Mouse (Mus musculus) layer of hippocampus, postnatal 25 days (tissue): ENCODE data around the gene Slc39a11. TPM values are rescaled to one million over a fixed set of nuclear protein-coding genes. Genes with fewer than 3 reads are reported as not detected.

Experiments
- DNase-seq, 2 experiments: peaks; one replicate each; pipeline ENCODE4 v3.0.0; 2022; ENCODE audit warnings: mixed read lengths in 2 of 2, low spot score in 1 of 2; ENCODE audit errors: extremely low spot score in 1 of 2
- total RNA-seq, 2 experiments: library from RNA; stranded (reverse); gene quantifications; 2 replicates each; pipeline ENCODE4 v1.2.3; 2021

The Slc39a11 gene
- total RNA-seq, 2 experiments from 2014 or later: 23.0 to 23.3 TPM

- no peak for DNase-seq
Observed at GRCm38 (mm10) chr11:113220649-113221048, 429.2 kb downstream of the Slc39a11 start.

GRCm38 (mm10) chr11:113214741-113215140 lies 435.1 kb downstream of the Slc39a11 start:
- DNase-seq: no peak

DNA sequence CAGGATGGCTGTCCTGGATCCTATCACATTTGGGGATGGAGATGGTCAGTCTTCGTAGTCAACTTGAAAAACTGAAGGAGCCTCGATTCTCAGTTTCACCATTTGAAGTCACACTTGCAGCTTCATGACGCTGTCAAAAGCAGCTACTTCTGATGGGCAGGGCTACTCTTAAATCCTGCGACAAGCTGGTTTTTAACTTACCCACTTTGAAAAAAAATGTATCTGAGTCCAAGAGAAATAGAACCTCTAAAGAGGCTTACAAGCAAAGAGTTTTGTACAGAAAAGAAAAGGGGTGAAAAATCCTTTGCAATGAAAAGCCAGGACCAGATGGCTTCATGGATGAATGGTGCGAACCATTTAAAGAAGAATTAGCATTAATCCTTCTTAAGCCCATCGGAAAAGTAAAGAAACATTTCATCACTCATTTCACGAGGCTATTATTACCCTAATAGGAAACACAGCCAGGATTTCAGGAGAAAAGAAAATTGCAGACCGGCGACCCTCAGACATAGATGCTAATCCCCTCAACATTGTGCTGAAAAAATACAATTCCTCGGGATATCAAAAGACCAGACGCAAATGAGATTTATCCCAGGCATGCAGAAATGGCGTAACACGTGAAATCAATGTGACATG lies 437.4 kb downstream of the Slc39a11 start:
- DNase-seq: no peak

- no peak for DNase-seq
Observed at GRCm38 (mm10) chr11:113209220-113209878, 440.5 kb downstream of the Slc39a11 start.

DNA sequence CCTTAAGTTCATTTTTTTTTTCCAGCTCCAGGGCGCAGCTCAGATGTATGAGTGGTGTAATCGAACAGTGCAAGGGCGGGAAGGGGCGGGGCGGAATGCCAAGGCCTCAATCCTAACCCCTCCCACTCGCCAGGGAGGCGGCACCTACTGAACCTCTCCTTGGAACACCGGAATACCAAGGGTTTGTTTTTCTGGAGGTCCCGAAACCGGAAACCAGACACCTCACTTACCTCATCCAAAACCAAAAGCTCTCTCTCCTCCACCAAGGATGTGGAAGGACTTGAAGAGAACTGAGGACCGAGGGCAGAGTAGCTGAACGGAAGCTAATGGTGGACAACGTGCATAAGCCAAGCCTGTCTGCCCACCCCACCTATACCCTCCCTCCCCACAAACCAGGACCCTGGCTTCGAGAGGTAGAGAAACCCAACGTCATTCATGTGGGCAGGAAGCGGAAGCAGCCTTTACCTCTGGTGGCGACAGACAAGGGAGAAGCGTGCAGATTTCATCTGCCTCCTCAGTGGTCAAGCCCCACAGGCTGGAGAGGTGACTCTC lies 441.3 kb downstream of the Slc39a11 start:
- DNase-seq: no peak

DNA sequence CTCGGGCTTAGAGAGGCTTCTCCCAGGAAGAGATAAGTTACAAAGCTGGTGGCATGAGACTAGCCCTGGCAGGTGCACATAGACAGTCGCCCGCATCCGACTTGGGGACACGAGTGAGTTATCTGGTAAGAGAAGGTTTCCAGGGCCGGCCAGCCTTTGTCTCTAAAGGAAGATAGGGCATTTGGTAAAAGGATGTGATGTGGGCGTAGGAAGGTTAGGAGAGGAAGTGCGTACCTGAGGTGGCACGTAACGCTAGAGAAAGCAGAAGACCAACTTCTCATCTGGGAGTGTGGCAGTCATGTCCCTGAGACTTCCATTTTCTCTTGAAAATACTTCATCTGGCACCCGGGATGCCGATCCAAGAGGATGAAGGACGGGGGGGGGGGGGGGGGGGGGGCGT lies 441.9 kb downstream of the Slc39a11 start:
- no peak for DNase-seq

GRCm38 (mm10) chr11:113206099-113206498 lies 443.8 kb downstream of the Slc39a11 start:
- DNase-seq: peak in 1 of 2 experiments; percentile 47

DNA sequence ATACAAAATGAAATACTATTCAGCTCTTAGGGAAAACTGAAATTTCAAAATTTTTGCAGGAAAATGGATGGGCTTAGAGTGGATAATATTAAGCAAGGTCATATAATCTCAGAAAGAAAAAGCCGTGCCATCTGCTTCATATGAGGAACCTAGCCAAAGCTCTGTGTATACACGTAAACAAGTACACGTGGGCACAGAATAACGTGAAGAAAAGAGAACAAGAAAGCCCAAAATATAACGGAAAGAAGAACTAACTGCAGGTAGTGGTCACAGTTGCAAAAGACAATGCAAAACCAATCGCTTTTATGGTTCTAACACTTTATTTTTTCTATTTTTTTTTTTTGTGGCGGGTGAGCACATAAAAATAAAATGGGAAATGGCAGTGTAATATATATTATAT lies 446.9 kb downstream of the Slc39a11 start:
- DNase-seq: no peak

DNA sequence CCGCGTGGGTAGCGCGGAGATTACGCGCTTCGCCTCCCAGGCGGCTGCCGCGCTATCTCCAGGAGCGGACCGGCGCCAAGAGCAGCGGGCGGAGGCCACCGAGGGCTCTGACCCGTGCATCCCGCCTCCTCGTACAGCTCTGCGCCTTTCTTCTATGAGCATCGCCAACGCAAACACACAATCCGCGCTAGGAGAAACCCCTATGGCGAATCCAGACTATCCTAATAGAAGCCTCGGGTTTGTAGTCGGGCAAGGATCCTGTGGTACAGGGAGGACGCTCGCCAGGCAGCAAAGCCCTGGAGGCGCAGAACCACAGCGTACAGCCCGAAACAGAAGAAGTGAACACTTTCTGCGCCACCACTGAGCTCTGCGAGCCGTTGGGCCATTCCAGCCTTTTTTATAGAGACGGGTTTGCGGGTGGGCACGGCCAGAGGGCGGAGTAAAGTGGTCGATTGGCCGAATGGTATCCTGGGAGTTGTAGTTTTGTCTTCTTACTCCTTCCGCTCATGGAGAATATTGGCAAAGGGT lies 448.3 kb downstream of the Slc39a11 start:
- DNase-seq: peak; percentile 88 to 89

GRCm38 (mm10) chr11:113200901-113201300 lies 449.0 kb downstream of the Slc39a11 start:
- DNase-seq: no peak

- DNase-seq: no peak
Observed at GRCm38 (mm10) chr11:113198586-113198985, 451.3 kb downstream of the Slc39a11 start.

GRCm38 (mm10) chr11:113197624-113198023 lies 452.3 kb downstream of the Slc39a11 start:
- DNase-seq: no peak

GRCm38 (mm10) chr11:113196234-113197007 lies 453.5 kb downstream of the Slc39a11 start:
- no peak for DNase-seq

Other genes starting within 250 kb of the Slc39a11 start
- gene Sstr2, start 30.7 kb downstream of the Slc39a11 start, total RNA-seq: 10 to 100 TPM; 25.6 to 27.3 TPM
- gene Cog1, start 910 bp downstream of the Slc39a11 start, total RNA-seq: 10 to 100 TPM; 53.4 to 64.0 TPM
- 10 to 100 TPM; 26.6 to 27.9 TPM for gene Fam104a, start 34.1 kb upstream of the Slc39a11 start, total RNA-seq
- 10 to 100 TPM; 11.8 to 13.5 TPM for gene D11Wsu47e, start 34.3 kb upstream of the Slc39a11 start, total RNA-seq
- under 1 TPM in 1 of 2 experiments, not detected in 1; 0.22 TPM for gene Cpsf4l, start 59.9 kb upstream of the Slc39a11 start, total RNA-seq
- gene Cdc42ep4, start 101.8 kb upstream of the Slc39a11 start, total RNA-seq: 10 to 100 TPM; 41.4 to 41.8 TPM